In genomic region chr7:108184401-108184800, GRCm38 (mm10) we compare ENCODE assay signal across 23 mouse cellular contexts. TPM values are rescaled to one million over a fixed set of nuclear protein-coding genes. Genes with fewer than 3 reads are reported as not detected.
A peak's percentile ranks its signal among the peaks of the same experiment; 100 is the strongest.
DNase-seq lines count a peak whose midpoint lies in the region; TF ChIP-seq lines count a peak whose summit lies in the region.
"Not testable (repeated sequence)": the region's sequence is repeated elsewhere in the genome, so short reads cannot be mapped to it uniquely, and the experiment has no call there.
"Had no signal": no experiment of that assay in that cellular context is flagged by ENCODE, and none has a peak within 500 bp of the region (broad histone marks: within the 10 kb centered on the region; RNA-seq: fewer than 3 reads in every experiment).

No protein-coding gene starts in this region.

- H3K9ac ChIP-seq in ES-Bruce4 (ENCODE audit: low read depth, poor library complexity, severe bottlenecking); ES-E14 (ENCODE audit: insufficient read depth, low read depth, low read length, poor library complexity, severe bottlenecking): not testable (repeated sequence)

- in situ Hi-C loops in ES-E14 (cut with MboI; ENCODE audit: low sequenced_read_pairs in 2 of 2, unreplicated experiment in 2 of 2) = not testable (repeated sequence)

- peak; percentile 69 for DNase-seq in ES-CJ7 (ENCODE audit: low read depth, low spot score)
- not testable (repeated sequence) for DNase-seq in ES-E14 (ENCODE audit: low read depth, low spot score)
- DNase-seq in R1 (ENCODE audit: low read depth, low spot score) = peak; percentile 90
- peak; percentile 68 for DNase-seq in ZHBTc4 (ENCODE audit: low read depth, low spot score)

- not testable (repeated sequence) for TF ChIP-seq POLR2A in ES-Bruce4 (IDR thresholded peaks at IDR 0.05; ENCODE audit: insufficient read depth, low read length); testis, adult 2 months (IDR thresholded peaks at IDR 0.05; ENCODE audit: control insufficient read depth, low read depth, low read length)

- H3K4me3 ChIP-seq in ES-Bruce4 (ENCODE audit: low read depth, low read length); ES-E14 (ENCODE audit: insufficient read depth in 1 of 2, low read depth in 1 of 2, low read length in 2 of 2, poor library complexity in 1 of 2, severe bottlenecking in 1 of 2): not testable (repeated sequence)
- peak overlapping the region; percentile 11; the same call in 1 of the 2 replicates for H3K4me3 ChIP-seq in testis, adult 2 months (ENCODE audit: control insufficient read depth, low read depth, low read length)

- not testable (repeated sequence) for H3K36me3 ChIP-seq in ES-Bruce4 (ENCODE audit: control insufficient read depth, insufficient read depth, low read length, poor library complexity, severe bottlenecking); ES-E14 (ENCODE audit: control insufficient read depth, insufficient read depth, low read length, poor library complexity, severe bottlenecking); testis, adult 2 months (ENCODE audit: control insufficient read depth, insufficient read depth, low read length)

- not testable (repeated sequence) for H3K27me3 ChIP-seq in ES-Bruce4 (ENCODE audit: control insufficient read depth, insufficient read depth, low read length, poor library complexity, severe bottlenecking); testis, adult 2 months (ENCODE audit: control insufficient read depth, insufficient read depth, low read length)

- H3K27ac ChIP-seq in ES-Bruce4 (ENCODE audit: insufficient read depth, low read length) (peak overlapping the region; percentile 70; the same call in 1 of the 2 replicates), ES-E14 (ENCODE audit: insufficient read depth, low read depth, low read length, poor library complexity, severe bottlenecking) (peak overlapping the region; percentile 81; the same call in 1 of the 2 replicates)
- not testable (repeated sequence) for H3K27ac ChIP-seq in testis, adult 2 months (ENCODE audit: control insufficient read depth, insufficient read depth, low read depth, low read length)

- not testable (repeated sequence) for TF ChIP-seq EP300 in ES-Bruce4 (IDR thresholded peaks at IDR 0.05; ENCODE audit: insufficient read depth, low read depth, low read length)

- TF ChIP-seq CTCF in ES-Bruce4 (IDR thresholded peaks at IDR 0.05; ENCODE audit: low read depth, low read length); testis, adult 2 months (IDR thresholded peaks at IDR 0.05; ENCODE audit: control insufficient read depth, insufficient read depth, insufficient replicate concordance, low read depth, low read length): not testable (repeated sequence)

- H3K9me3 ChIP-seq in ES-Bruce4 (replicated peaks; ENCODE audit: control insufficient read depth, insufficient read depth, low read length, poor library complexity, severe bottlenecking) = peaks cover 32% of the 10 kb centered on the region
- H3K9me3 ChIP-seq in ES-E14 (ENCODE audit: control insufficient read depth, insufficient read depth, low read depth, low read length) = not testable (repeated sequence)

- H3K4me1 ChIP-seq in ES-Bruce4 (ENCODE audit: control insufficient read depth, insufficient read depth, low read length); ES-E14 (ENCODE audit: control insufficient read depth in 2 of 2, insufficient read depth in 2 of 2, low read length in 2 of 2, poor library complexity in 1 of 2); testis, adult 2 months (ENCODE audit: control insufficient read depth, insufficient read depth, low read length): not testable (repeated sequence)

RNA-seq across cellular contexts. Expression of gene Olfr486, which starts 11.9 kb away (rescaled TPM):
- polyA plus RNA-seq in ES-Bruce4 (2011; ENCODE audit: insufficient read depth, insufficient read length, low read depth, missing spikeins) = not detected in 2 replicates
- not detected in 2 replicates for total RNA-seq in ES-E14 (2012; rRNA removed)
- polyA plus RNA-seq in testis, adult 2 months (2012; rRNA removed) = not detected in 2 replicates
- total RNA-seq: adrenal gland, adult 18-20 months; adrenal gland, adult 2 months; adrenal gland, adult 8-10 months; adrenal gland, postnatal 10 days; adrenal gland, postnatal 14 days; adrenal gland, postnatal 25 days; adrenal gland, postnatal 36 days; adrenal gland, postnatal 4 days; CH12.LX; G1E; MEL had no signal
- polyA plus RNA-seq: activated CD4-positive, CD25-positive, alpha-beta regulatory T cell, adult 4 months; adrenal gland, adult 2 months; brain, embryonic 14.5 days; C2C12; CD4-positive, CD25-positive, alpha-beta regulatory T cell, adult 4 months; cerebellum, adult 2 months; G1E; Patski had no signal

RNA-seq across cellular contexts. Expression of gene Olfr485, which starts 24.7 kb away (rescaled TPM):
- polyA plus RNA-seq in ES-Bruce4 (2011; ENCODE audit: insufficient read depth, insufficient read length, low read depth, missing spikeins) = not detected in 2 replicates
- total RNA-seq in ES-E14 (2012; rRNA removed) = not detected in 2 replicates
- not detected in 2 replicates for polyA plus RNA-seq in testis, adult 2 months (2012; rRNA removed)
- total RNA-seq: adrenal gland, adult 18-20 months; adrenal gland, adult 2 months; adrenal gland, adult 8-10 months; adrenal gland, postnatal 10 days; adrenal gland, postnatal 14 days; adrenal gland, postnatal 25 days; adrenal gland, postnatal 36 days; adrenal gland, postnatal 4 days; CH12.LX; G1E; MEL had no signal
- polyA plus RNA-seq: activated CD4-positive, CD25-positive, alpha-beta regulatory T cell, adult 4 months; adrenal gland, adult 2 months; brain, embryonic 14.5 days; C2C12; CD4-positive, CD25-positive, alpha-beta regulatory T cell, adult 4 months; cerebellum, adult 2 months; G1E; Patski had no signal

RNA-seq across cellular contexts. Expression of gene Olfr487, which starts 30.0 kb away (rescaled TPM):
- polyA plus RNA-seq in ES-Bruce4 (2011; ENCODE audit: insufficient read depth, insufficient read length, low read depth, missing spikeins) = not detected in 2 replicates
- not detected in 2 replicates for total RNA-seq in ES-E14 (2012; rRNA removed)
- not detected in 2 replicates for polyA plus RNA-seq in testis, adult 2 months (2012; rRNA removed)
- total RNA-seq: adrenal gland, adult 18-20 months; adrenal gland, adult 2 months; adrenal gland, adult 8-10 months; adrenal gland, postnatal 10 days; adrenal gland, postnatal 14 days; adrenal gland, postnatal 25 days; adrenal gland, postnatal 36 days; adrenal gland, postnatal 4 days; CH12.LX; MEL had no signal
- polyA plus RNA-seq: activated CD4-positive, CD25-positive, alpha-beta regulatory T cell, adult 4 months; adrenal gland, adult 2 months; brain, embryonic 14.5 days; C2C12; CD4-positive, CD25-positive, alpha-beta regulatory T cell, adult 4 months; cerebellum, adult 2 months; G1E; Patski had no signal

RNA-seq across cellular contexts. Expression of gene Olfr484, which starts 57.2 kb away (rescaled TPM):
- not detected in 2 replicates for polyA plus RNA-seq in ES-Bruce4 (2011; ENCODE audit: insufficient read depth, insufficient read length, low read depth, missing spikeins)
- not detected in 2 replicates for total RNA-seq in ES-E14 (2012; rRNA removed)
- not detected in 2 replicates for polyA plus RNA-seq in testis, adult 2 months (2012; rRNA removed)
- total RNA-seq: adrenal gland, adult 18-20 months; adrenal gland, adult 2 months; adrenal gland, adult 8-10 months; adrenal gland, postnatal 10 days; adrenal gland, postnatal 14 days; adrenal gland, postnatal 25 days; adrenal gland, postnatal 36 days; adrenal gland, postnatal 4 days; CH12.LX; MEL had no signal
- polyA plus RNA-seq: activated CD4-positive, CD25-positive, alpha-beta regulatory T cell, adult 4 months; adrenal gland, adult 2 months; brain, embryonic 14.5 days; C2C12; CD4-positive, CD25-positive, alpha-beta regulatory T cell, adult 4 months; cerebellum, adult 2 months; G1E; Patski had no signal
